Mouse (Mus musculus) kidney, postnatal 0 days (tissue): Measurements from ENCODE around the gene Dnah7b. TPM values are rescaled to one million over a fixed set of nuclear protein-coding genes. Genes with fewer than 3 reads are reported as not detected.
"Not testable (repeated sequence)": the region's sequence is repeated elsewhere in the genome, so short reads cannot be mapped to it uniquely, and the experiment has no call there.

ENCODE experiments used
- ATAC-seq: fragments of 200-750 bp; cut with Nextera tagmentation; replicated peaks from 2 replicates; pipeline ENCODE4 v1.8.0; 2017; ENCODE audit warnings: low read depth, moderate number of reproducible peaks, moderate TSS enrichment, moderate library complexity; ENCODE audit not compliant: low FRiP score
- DNase-seq: peaks from one replicate; pipeline ENCODE4 v3.0.0-alpha.2; 2016; ENCODE audit warnings: low spot score
- H3K27ac ChIP-seq: fragments of 300-500 bp; sonication (generic); 2 replicates; pipeline ENCODE4 v1.5.1; 2014; ENCODE audit warnings: mild to moderate bottlenecking
- H3K27me3 ChIP-seq: fragments of 300-500 bp; sonication (generic); 2 replicates; pipeline ENCODE4 v1.6.1; 2014; ENCODE audit warnings: low read length, mixed read lengths; ENCODE audit not compliant: insufficient read depth
- H3K36me3 ChIP-seq: fragments of 300-500 bp; sonication (generic); 2 replicates; pipeline ENCODE4 v1.6.1; 2014; ENCODE audit warnings: low read length, mixed read lengths; ENCODE audit not compliant: insufficient read depth
- H3K4me1 ChIP-seq: fragments of 300-500 bp; sonication (generic); replicated peaks from 2 replicates; pipeline ENCODE4 v1.6.1; 2014; ENCODE audit warnings: antibody characterized with exemption, low read length, mixed read lengths; ENCODE audit not compliant: insufficient read depth
- H3K4me2 ChIP-seq: fragments of 300-500 bp; sonication (generic); 2 replicates; pipeline ENCODE4 v1.6.1; 2014; ENCODE audit warnings: mild to moderate bottlenecking, low read length, moderate library complexity, mixed read lengths
- H3K4me3 ChIP-seq: fragments of 300-500 bp; sonication (generic); replicated peaks from 2 replicates; pipeline ENCODE4 v1.5.1; 2014; ENCODE audit warnings: low read depth, low read length
- H3K9ac ChIP-seq: fragments of 300-500 bp; sonication (generic); 2 replicates; pipeline ENCODE4 v1.6.1; 2014; ENCODE audit warnings: low read depth, low read length
- H3K9me3 ChIP-seq: fragments of 300-500 bp; sonication (generic); replicated peaks from 2 replicates; pipeline ENCODE4 v1.6.1; 2016; ENCODE audit warnings: low read length, inconsistent platforms, mixed read lengths
- CTCF ChIP-seq: IDR thresholded peaks from 2 replicates; pipeline ENCODE4 v1.5.1; 2016; ENCODE audit warnings: antibody characterized with exemption, low read depth, mild to moderate bottlenecking, moderate library complexity
- WGBS: fragments of 180-500 bp; shearing (Covaris S2); extraction: QIAGEN DNeasy Blood & Tissue Kit; methylation state at CpG from one replicate; pipeline ENCODE4 v1.1.7; 2014; 5-methylcytosine and 5-hydroxymethylcytosine counted together
- polyA plus RNA-seq: library from polyadenylated mRNA; unstranded; fragments of >200 nt; fragmentation: Nextera tagmentation; extraction: Ambion mirVana; gene quantifications from 2 replicates; pipeline ENCODE4 v1.2.1, GENCODE M21; 2015

The Dnah7b gene
- polyA plus RNA-seq, 1 experiment from 2014 or later, result 1.4 TPM

- Histone ChIP-seq H3K4me3 (no peak overlapping the region), H3K9me3 (no peaks in the 10 kb centered on the region), H3K36me3 (no peaks in the 10 kb centered on the region), H3K4me1 (no peaks in the 10 kb centered on the region), H3K27me3 (no peaks in the 10 kb centered on the region), H3K27ac (no peak overlapping the region), H3K9ac (no peak overlapping the region), H3K4me2 (no peak overlapping the region)
- WGBS, result 69% methylated on average over 6 of the region's 6 CpGs
- ATAC-seq, result no peak
- no peak for DNase-seq
- no peak for TF ChIP-seq CTCF
Measured at GRCm38 (mm10) chr1:46408324-46409115, 342.4 kb downstream of the Dnah7b start.

GRCm38 (mm10) chr1:46414798-46415197, 348.7 kb downstream of the Dnah7b start:
- whole genome bisulfite sequencing, result 89% methylated on average over 7 of the region's 7 CpGs
- not testable (repeated sequence) for H3K4me2 ChIP-seq, H3K9me3 ChIP-seq, DNase-seq, H3K27me3 ChIP-seq, H3K4me1 ChIP-seq, H3K36me3 ChIP-seq, H3K9ac ChIP-seq, H3K27ac ChIP-seq, ATAC-seq, H3K4me3 ChIP-seq

- TF ChIP-seq CTCF, result peak; percentile 73
- not testable (repeated sequence) for H3K9ac ChIP-seq, H3K4me1 ChIP-seq, ATAC-seq, H3K27me3 ChIP-seq, H3K9me3 ChIP-seq, H3K4me2 ChIP-seq, H3K36me3 ChIP-seq, H3K27ac ChIP-seq, H3K4me3 ChIP-seq
- DNase-seq, result peak; percentile 70
- WGBS, result 18% methylated on average over 3 of the region's 3 CpGs
Measured at GRCm38 (mm10) chr1:46416946-46417345, 350.8 kb downstream of the Dnah7b start.

GRCm38 (mm10) chr1:46418966-46419365, 352.9 kb downstream of the Dnah7b start:
- H3K27ac ChIP-seq, H3K27me3 ChIP-seq, ATAC-seq, H3K9me3 ChIP-seq, H3K4me1 ChIP-seq, H3K9ac ChIP-seq, H3K4me3 ChIP-seq, H3K36me3 ChIP-seq, H3K4me2 ChIP-seq, DNase-seq: not testable (repeated sequence)
- 71% methylated on average over 3 of the region's 4 CpGs for WGBS

Other genes with a start within 250 kb of the Dnah7b start
- not detected in 2 replicates for gene Gm5269, start 176.0 kb upstream of the Dnah7b start, polyA plus RNA-seq
- 119 and 139 TPM in 2 replicates for gene Slc40a1, start 139.8 kb upstream of the Dnah7b start, polyA plus RNA-seq